11 mouse cellular contexts compared by ENCODE assay signal in the genomic region with DNA sequence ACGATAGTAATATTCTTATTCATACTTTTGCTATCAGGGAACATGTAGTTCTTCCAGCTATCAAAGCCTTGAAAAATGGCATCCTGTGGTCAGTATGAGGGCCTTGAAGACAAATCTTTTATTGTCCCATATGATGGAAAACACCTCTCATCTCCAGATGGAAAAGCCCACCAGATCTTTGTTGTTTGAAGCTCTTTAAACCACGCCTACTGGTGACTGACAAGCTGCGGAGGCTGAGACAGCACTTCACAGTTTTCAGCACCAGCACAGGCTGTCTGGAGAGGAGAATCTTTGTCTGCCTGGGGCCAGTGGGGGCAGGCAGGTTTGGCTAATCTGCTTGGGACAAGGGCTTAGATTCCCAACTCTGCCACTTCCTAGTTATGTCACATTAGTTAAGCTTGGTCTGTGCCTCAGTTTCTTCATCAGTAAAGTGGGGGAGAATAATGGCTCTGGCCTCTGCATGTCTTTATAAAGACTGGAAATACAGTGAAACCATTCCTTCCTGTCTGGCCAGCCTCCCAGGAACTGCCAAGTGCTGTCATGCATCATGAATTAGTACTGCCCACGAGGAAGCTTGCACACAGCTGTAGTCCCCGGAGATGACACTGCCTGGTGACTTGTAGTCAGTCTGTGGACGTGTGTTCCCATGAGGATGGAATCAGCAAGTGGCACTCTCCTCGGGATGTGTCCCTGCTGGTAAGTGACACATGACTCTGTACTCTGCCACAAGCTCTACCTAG. TPM values are rescaled to one million over a fixed set of nuclear protein-coding genes. Genes with fewer than 3 reads are reported as not detected.
A peak's percentile ranks its signal among the peaks of the same experiment; 100 is the strongest.
DNase-seq lines count a peak whose midpoint lies in the region; ATAC-seq lines count a peak whose summit lies in the region.
"Had no signal": no experiment of that assay in that cellular context is flagged by ENCODE, and none has a peak within 500 bp of the region (broad histone marks: within the 10 kb centered on the region; RNA-seq: fewer than 3 reads in every experiment).

No protein-coding gene starts in this region.

- 51% methylated on average over 7 of the region's 7 CpGs for WGBS in embryonic facial prominence, embryonic 14.5 days
- 61% methylated on average over 7 of the region's 7 CpGs for WGBS in embryonic facial prominence, embryonic 10.5 days
- 45% methylated on average over 7 of the region's 7 CpGs for WGBS in neural tube, embryonic 13.5 days
- 48% methylated on average over 7 of the region's 7 CpGs for WGBS in neural tube, embryonic 15.5 days

- no peak for ATAC-seq in embryonic facial prominence, embryonic 14.5 days (ENCODE audit: low read depth)
- 0 out of 2 replicates have a peak, but pooled peaks have one; percentile 42 for ATAC-seq in neural tube, embryonic 13.5 days (ENCODE audit: low read depth)
- ATAC-seq in neural tube, embryonic 15.5 days (ENCODE audit: low FRiP score) = no peak
- no peak for ATAC-seq in granulocyte monocyte progenitor cell, adult 5-6 weeks (replicated peaks; ENCODE audit: poor library complexity, severe bottlenecking)

- H3K36me3 ChIP-seq in embryonic facial prominence, embryonic 14.5 days (ENCODE audit: control insufficient read depth, insufficient read depth, low read length) = no peaks in the 10 kb centered on the region
- H3K36me3 ChIP-seq in embryonic facial prominence, embryonic 10.5 days (replicated peaks) = no peaks in the 10 kb centered on the region
- no peaks in the 10 kb centered on the region for H3K36me3 ChIP-seq in neural tube, embryonic 13.5 days
- H3K36me3 ChIP-seq in neural tube, embryonic 15.5 days = no peaks in the 10 kb centered on the region
- H3K36me3 ChIP-seq: limb, embryonic 13.5 days had no signal

- H3K4me1 ChIP-seq in embryonic facial prominence, embryonic 14.5 days (ENCODE audit: control insufficient read depth, insufficient read depth, low read length) = no peaks in the 10 kb centered on the region; the same call in 1 of the 2 replicates
- 0 out of 2 replicates have a peak, but pooled peaks cover 3% of the 10 kb centered on the region for H3K4me1 ChIP-seq in embryonic facial prominence, embryonic 10.5 days
- peaks cover 22% of the 10 kb centered on the region for H3K4me1 ChIP-seq in neural tube, embryonic 13.5 days (replicated peaks)
- peaks cover 19% of the 10 kb centered on the region; the same call in 1 of the 2 replicates for H3K4me1 ChIP-seq in neural tube, embryonic 15.5 days
- H3K4me1 ChIP-seq: limb, embryonic 13.5 days had no signal

- H3K4me3 ChIP-seq in embryonic facial prominence, embryonic 14.5 days (ENCODE audit: low read depth, low read length) = no peak overlapping the region
- no peak overlapping the region for H3K4me3 ChIP-seq in embryonic facial prominence, embryonic 10.5 days
- H3K4me3 ChIP-seq in neural tube, embryonic 13.5 days = no peak overlapping the region
- no peak overlapping the region for H3K4me3 ChIP-seq in neural tube, embryonic 15.5 days (replicated peaks)
- H3K4me3 ChIP-seq: limb, embryonic 13.5 days had no signal

- no peak overlapping the region for H3K27ac ChIP-seq in embryonic facial prominence, embryonic 14.5 days (replicated peaks; ENCODE audit: low read depth, low read length)
- no peak overlapping the region for H3K27ac ChIP-seq in embryonic facial prominence, embryonic 10.5 days (replicated peaks)
- H3K27ac ChIP-seq in neural tube, embryonic 13.5 days (replicated peaks) = no peak overlapping the region
- H3K27ac ChIP-seq in neural tube, embryonic 15.5 days (replicated peaks) = no peak overlapping the region
- H3K27ac ChIP-seq: limb, embryonic 13.5 days had no signal

- DNase-seq in embryonic facial prominence, embryonic 14.5 days (ENCODE audit: low spot score) = peak; percentile 58
- DNase-seq in embryonic facial prominence, embryonic 10.5 days (ENCODE audit: low spot score) = no peak
- peak; percentile 18 to 36 for DNase-seq in frontal cortex, postnatal 10 days (ENCODE audit: low spot score in 2 of 2)
- DNase-seq in lung, postnatal 14 days = peak; percentile 29
- DNase-seq in thymus, postnatal 25 days = no peak

- no peaks in the 10 kb centered on the region for H3K27me3 ChIP-seq in embryonic facial prominence, embryonic 14.5 days (replicated peaks; ENCODE audit: control insufficient read depth, insufficient read depth, low read length)
- H3K27me3 ChIP-seq in embryonic facial prominence, embryonic 10.5 days (replicated peaks; ENCODE audit: low read depth, poor library complexity, severe bottlenecking) = no peaks in the 10 kb centered on the region
- no peaks in the 10 kb centered on the region for H3K27me3 ChIP-seq in neural tube, embryonic 13.5 days
- H3K27me3 ChIP-seq in neural tube, embryonic 15.5 days (replicated peaks) = no peaks in the 10 kb centered on the region
- H3K27me3 ChIP-seq: limb, embryonic 13.5 days had no signal

- no peaks in the 10 kb centered on the region for H3K9me3 ChIP-seq in embryonic facial prominence, embryonic 14.5 days (ENCODE audit: control insufficient read depth, low read length)
- H3K9me3 ChIP-seq in embryonic facial prominence, embryonic 10.5 days = no peaks in the 10 kb centered on the region
- no peaks in the 10 kb centered on the region for H3K9me3 ChIP-seq in neural tube, embryonic 13.5 days
- H3K9me3 ChIP-seq in neural tube, embryonic 15.5 days (replicated peaks) = no peaks in the 10 kb centered on the region
- H3K9me3 ChIP-seq: limb, embryonic 13.5 days had no signal

- H3K4me2 ChIP-seq in embryonic facial prominence, embryonic 14.5 days (ENCODE audit: low read depth, low read length) = no peak overlapping the region
- H3K4me2 ChIP-seq in neural tube, embryonic 13.5 days = no peak overlapping the region
- no peak overlapping the region for H3K4me2 ChIP-seq in neural tube, embryonic 15.5 days
- H3K4me2 ChIP-seq: limb, embryonic 13.5 days had no signal

- H3K9ac ChIP-seq in embryonic facial prominence, embryonic 14.5 days (ENCODE audit: low read depth, low read length) = no peak overlapping the region
- H3K9ac ChIP-seq in neural tube, embryonic 13.5 days = no peak overlapping the region
- no peak overlapping the region for H3K9ac ChIP-seq in neural tube, embryonic 15.5 days (replicated peaks)
- H3K9ac ChIP-seq: limb, embryonic 13.5 days had no signal

RNA-seq across cellular contexts. Expression of a gene that starts 49.9 kb away (rescaled TPM):
- polyA plus RNA-seq in embryonic facial prominence, embryonic 14.5 days (2014; fragmentation: Nextera tagmentation; extraction: Ambion mirVana) = 5.2 and 6.5 TPM in 2 replicates
- polyA plus RNA-seq in embryonic facial prominence, embryonic 10.5 days (2016; fragmentation: Nextera tagmentation; extraction: Ambion mirVana) = 1.3 and 1.7 TPM in 2 replicates
- polyA plus RNA-seq in neural tube, embryonic 13.5 days (2015; fragmentation: Nextera tagmentation; extraction: Ambion mirVana) = 14.6 and 17.4 TPM in 2 replicates
- polyA plus RNA-seq in neural tube, embryonic 15.5 days (2015; fragmentation: Nextera tagmentation; extraction: Ambion mirVana) = 29.1 and 35.0 TPM in 2 replicates
- total RNA-seq in granulocyte monocyte progenitor cell, adult 5-6 weeks (2014; fragmentation: Nextera tagmentation) = not detected in 2 replicates
- not detected in 2 replicates for total RNA-seq in granulocyte monocyte progenitor cell, adult 5-6 weeks (2017)
- total RNA-seq: hematopoietic stem cell, adult 5-6 weeks; monocyte, adult 5-6 weeks had no signal

Comparison
In these comparisons a context has a peak if more than half of its experiments do, and no peak if none do; other contexts are left out.
1. DNase-seq: peak in embryonic facial prominence, embryonic 14.5 days (single experiment), frontal cortex, postnatal 10 days (2 of 2) and lung, postnatal 14 days (single experiment); none in embryonic facial prominence, embryonic 10.5 days (single experiment) and thymus, postnatal 25 days (single experiment).